Mouse (Mus musculus): ENCODE data around the gene Plcl1. TPM values are rescaled to one million over a fixed set of nuclear protein-coding genes. Genes with fewer than 3 reads are reported as not detected.

Plcl1 gene
- polyA plus RNA-seq, 1 experiment from 2014 or later: 4.1 TPM

- H3K4me3 ChIP-seq (ENCODE audit: low read depth, low read length): no peak overlapping the region
- no peaks in the 10 kb centered on the region for H3K27me3 ChIP-seq (ENCODE audit: control insufficient read depth, insufficient read depth, low read depth, low read length)
- no peaks in the 10 kb centered on the region for H3K36me3 ChIP-seq (ENCODE audit: control insufficient read depth, insufficient read depth, low read length)
- H3K4me2 ChIP-seq (ENCODE audit: low read length): no peak overlapping the region
- H3K4me1 ChIP-seq (ENCODE audit: control insufficient read depth, insufficient read depth, low read length): peaks cover 2% of the 10 kb centered on the region; the same call in 1 of the 2 replicates
- 73% methylated on average over 6 of the region's 6 CpGs for WGBS
- no peak for ATAC-seq
- no peak overlapping the region for H3K9ac ChIP-seq (ENCODE audit: low read depth, low read length)
- no peak overlapping the region for H3K27ac ChIP-seq (ENCODE audit: low read length)
- H3K9me3 ChIP-seq (replicated peaks; ENCODE audit: control insufficient read depth, low read length, poor library complexity, severe bottlenecking): no peaks in the 10 kb centered on the region
Measured at GRCm38 (mm10) chr1:55565933-55566332, 160.2 kb downstream of the Plcl1 start.

GRCm38 (mm10) chr1:55567801-55568360 lies 162.2 kb downstream of the Plcl1 start:
- Histone ChIP-seq H3K4me2 (ENCODE audit: low read length) (no peak overlapping the region), H3K9me3 (replicated peaks; ENCODE audit: control insufficient read depth, low read length, poor library complexity, severe bottlenecking) (no peaks in the 10 kb centered on the region), H3K27me3 (ENCODE audit: control insufficient read depth, insufficient read depth, low read depth, low read length) (no peaks in the 10 kb centered on the region), H3K36me3 (ENCODE audit: control insufficient read depth, insufficient read depth, low read length) (no peaks in the 10 kb centered on the region), H3K27ac (ENCODE audit: low read length) (no peak overlapping the region), H3K9ac (ENCODE audit: low read depth, low read length) (no peak overlapping the region), H3K4me1 (ENCODE audit: control insufficient read depth, insufficient read depth, low read length) (peaks cover 2% of the 10 kb centered on the region; the same call in 1 of the 2 replicates), H3K4me3 (ENCODE audit: low read depth, low read length) (no peak overlapping the region)
- ATAC-seq: no peak
- WGBS: 64% methylated on average over 5 of the region's 5 CpGs

- Histone ChIP-seq H3K4me1 (ENCODE audit: control insufficient read depth, insufficient read depth, low read length) (peaks cover 2% of the 10 kb centered on the region; the same call in 1 of the 2 replicates), H3K9ac (ENCODE audit: low read depth, low read length) (no peak overlapping the region), H3K27me3 (ENCODE audit: control insufficient read depth, insufficient read depth, low read depth, low read length) (no peaks in the 10 kb centered on the region), H3K36me3 (ENCODE audit: control insufficient read depth, insufficient read depth, low read length) (no peaks in the 10 kb centered on the region), H3K4me2 (ENCODE audit: low read length) (no peak overlapping the region), H3K4me3 (ENCODE audit: low read depth, low read length) (no peak overlapping the region), H3K27ac (ENCODE audit: low read length) (no peak overlapping the region), H3K9me3 (replicated peaks; ENCODE audit: control insufficient read depth, low read length, poor library complexity, severe bottlenecking) (no peaks in the 10 kb centered on the region)
- no peak for ATAC-seq
- 82% methylated on average over 5 of the region's 5 CpGs for WGBS
Measured at GRCm38 (mm10) chr1:55570225-55570624, 164.5 kb downstream of the Plcl1 start.

- Histone ChIP-seq H3K4me2 (ENCODE audit: low read length) (no peak overlapping the region), H3K9me3 (replicated peaks; ENCODE audit: control insufficient read depth, low read length, poor library complexity, severe bottlenecking) (no peaks in the 10 kb centered on the region), H3K4me3 (ENCODE audit: low read depth, low read length) (no peak overlapping the region), H3K9ac (ENCODE audit: low read depth, low read length) (no peak overlapping the region), H3K27ac (ENCODE audit: low read length) (no peak overlapping the region), H3K27me3 (ENCODE audit: control insufficient read depth, insufficient read depth, low read depth, low read length) (no peaks in the 10 kb centered on the region), H3K36me3 (ENCODE audit: control insufficient read depth, insufficient read depth, low read length) (no peaks in the 10 kb centered on the region), H3K4me1 (ENCODE audit: control insufficient read depth, insufficient read depth, low read length) (peaks cover 2% of the 10 kb centered on the region; the same call in 1 of the 2 replicates)
- 84% methylated on average over 4 of the region's 4 CpGs for WGBS
- ATAC-seq: no peak
Measured at GRCm38 (mm10) chr1:55571399-55571798, 165.7 kb downstream of the Plcl1 start.

GRCm38 (mm10) chr1:55572202-55572601 lies 166.5 kb downstream of the Plcl1 start:
- H3K4me3 ChIP-seq (ENCODE audit: low read depth, low read length): no peak overlapping the region
- no peak overlapping the region for H3K27ac ChIP-seq (ENCODE audit: low read length)
- ATAC-seq: no peak
- H3K9me3 ChIP-seq (replicated peaks; ENCODE audit: control insufficient read depth, low read length, poor library complexity, severe bottlenecking): no peaks in the 10 kb centered on the region
- H3K36me3 ChIP-seq (ENCODE audit: control insufficient read depth, insufficient read depth, low read length): no peaks in the 10 kb centered on the region
- peaks cover 2% of the 10 kb centered on the region; the same call in 1 of the 2 replicates for H3K4me1 ChIP-seq (ENCODE audit: control insufficient read depth, insufficient read depth, low read length)
- H3K27me3 ChIP-seq (ENCODE audit: control insufficient read depth, insufficient read depth, low read depth, low read length): no peaks in the 10 kb centered on the region
- H3K4me2 ChIP-seq (ENCODE audit: low read length): no peak overlapping the region
- H3K9ac ChIP-seq (ENCODE audit: low read depth, low read length): no peak overlapping the region

- Histone ChIP-seq H3K9me3 (replicated peaks; ENCODE audit: control insufficient read depth, low read length, poor library complexity, severe bottlenecking) (no peaks in the 10 kb centered on the region), H3K27ac (ENCODE audit: low read length) (no peak overlapping the region), H3K27me3 (ENCODE audit: control insufficient read depth, insufficient read depth, low read depth, low read length) (no peaks in the 10 kb centered on the region), H3K4me1 (ENCODE audit: control insufficient read depth, insufficient read depth, low read length) (peaks cover 2% of the 10 kb centered on the region; the same call in 1 of the 2 replicates), H3K36me3 (ENCODE audit: control insufficient read depth, insufficient read depth, low read length) (no peaks in the 10 kb centered on the region), H3K4me2 (ENCODE audit: low read length) (no peak overlapping the region), H3K9ac (ENCODE audit: low read depth, low read length) (no peak overlapping the region), H3K4me3 (ENCODE audit: low read depth, low read length) (no peak overlapping the region)
- no peak for ATAC-seq
- WGBS: 94% methylated on average over 3 of the region's 3 CpGs
Measured at GRCm38 (mm10) chr1:55572664-55573063, 166.9 kb downstream of the Plcl1 start.

GRCm38 (mm10) chr1:55575916-55576315 lies 170.2 kb downstream of the Plcl1 start:
- H3K4me1 ChIP-seq (ENCODE audit: control insufficient read depth, insufficient read depth, low read length): no peaks in the 10 kb centered on the region
- H3K4me3 ChIP-seq (ENCODE audit: low read depth, low read length): no peak overlapping the region
- no peak for ATAC-seq
- no peaks in the 10 kb centered on the region for H3K9me3 ChIP-seq (replicated peaks; ENCODE audit: control insufficient read depth, low read length, poor library complexity, severe bottlenecking)
- no peak overlapping the region for H3K4me2 ChIP-seq (ENCODE audit: low read length)
- H3K27me3 ChIP-seq (ENCODE audit: control insufficient read depth, insufficient read depth, low read depth, low read length): no peaks in the 10 kb centered on the region
- H3K27ac ChIP-seq (ENCODE audit: low read length): no peak overlapping the region
- H3K36me3 ChIP-seq (ENCODE audit: control insufficient read depth, insufficient read depth, low read length): no peaks in the 10 kb centered on the region
- WGBS: 54% methylated on average over 2 of the region's 2 CpGs
- H3K9ac ChIP-seq (ENCODE audit: low read depth, low read length): no peak overlapping the region

GRCm38 (mm10) chr1:55581752-55582151 lies 176.0 kb downstream of the Plcl1 start:
- Histone ChIP-seq H3K27me3 (ENCODE audit: control insufficient read depth, insufficient read depth, low read depth, low read length) (no peaks in the 10 kb centered on the region), H3K4me1 (ENCODE audit: control insufficient read depth, insufficient read depth, low read length) (no peaks in the 10 kb centered on the region), H3K4me3 (ENCODE audit: low read depth, low read length) (no peak overlapping the region), H3K4me2 (ENCODE audit: low read length) (no peak overlapping the region), H3K9me3 (replicated peaks; ENCODE audit: control insufficient read depth, low read length, poor library complexity, severe bottlenecking) (no peaks in the 10 kb centered on the region), H3K36me3 (ENCODE audit: control insufficient read depth, insufficient read depth, low read length) (no peaks in the 10 kb centered on the region), H3K27ac (ENCODE audit: low read length) (no peak overlapping the region), H3K9ac (ENCODE audit: low read depth, low read length) (no peak overlapping the region)
- ATAC-seq: no peak
- 72% methylated on average over 2 of the region's 2 CpGs for WGBS

GRCm38 (mm10) chr1:55585441-55585840 lies 179.7 kb downstream of the Plcl1 start:
- no peaks in the 10 kb centered on the region for H3K9me3 ChIP-seq (replicated peaks; ENCODE audit: control insufficient read depth, low read length, poor library complexity, severe bottlenecking)
- WGBS: 92% methylated on average over 4 of the region's 4 CpGs
- H3K36me3 ChIP-seq (ENCODE audit: control insufficient read depth, insufficient read depth, low read length): no peaks in the 10 kb centered on the region
- H3K27me3 ChIP-seq (ENCODE audit: control insufficient read depth, insufficient read depth, low read depth, low read length): no peaks in the 10 kb centered on the region
- no peak overlapping the region for H3K4me2 ChIP-seq (ENCODE audit: low read length)
- H3K9ac ChIP-seq (ENCODE audit: low read depth, low read length): no peak overlapping the region
- ATAC-seq: no peak
- no peak overlapping the region for H3K4me3 ChIP-seq (ENCODE audit: low read depth, low read length)
- no peak overlapping the region for H3K27ac ChIP-seq (ENCODE audit: low read length)
- 0 out of 2 replicates have a peak, but pooled peaks cover 2% of the 10 kb centered on the region for H3K4me1 ChIP-seq (ENCODE audit: control insufficient read depth, insufficient read depth, low read length)

Measured in midbrain, embryonic 16.5 days (tissue).